Mouse (Mus musculus) layer of hippocampus, adult 8-10 months (tissue): ENCODE measurements around the gene Gipc1. TPM values are rescaled to one million over a fixed set of nuclear protein-coding genes. Genes with fewer than 3 reads are reported as not detected.

Experiments used
- DNase-seq, 2 experiments: peaks; one replicate each; pipeline ENCODE4 v3.0.0; 2022; ENCODE audit warnings: low spot score in 2 of 2
- total RNA-seq, 4 experiments: library from RNA; stranded (reverse); gene quantifications; 2 replicates each; pipeline ENCODE4 v1.2.4; 2022

Gipc1 gene
- total RNA-seq, 4 experiments from 2014 or later, result 47.3 to 56.1 (median 52.2) TPM

GRCm38 (mm10) chr8:83648031-83648430 is 4.4 kb upstream of the Gipc1 start:
- no peak for DNase-seq

- no peak for DNase-seq
Measured at GRCm38 (mm10) chr8:83649699-83650098, 2.8 kb upstream of the Gipc1 start.

- no peak for DNase-seq
Measured at GRCm38 (mm10) chr8:83652744-83653661, 526 bp downstream of the Gipc1 start.

- no peak for DNase-seq
Measured at GRCm38 (mm10) chr8:83653662-83654017, 1.2 kb downstream of the Gipc1 start.

GRCm38 (mm10) chr8:83654725-83655124 is 2.2 kb downstream of the Gipc1 start:
- no peak for DNase-seq

GRCm38 (mm10) chr8:83656043-83656442 is 3.6 kb downstream of the Gipc1 start:
- DNase-seq, result no peak

- no peak for DNase-seq
Measured at GRCm38 (mm10) chr8:83656484-83657246, 4.2 kb downstream of the Gipc1 start.

- DNase-seq, result peak in 1 of 2 experiments; percentile 44
Measured at GRCm38 (mm10) chr8:83660545-83660944, 8.1 kb downstream of the Gipc1 start.

GRCm38 (mm10) chr8:83660995-83661680 is 8.7 kb downstream of the Gipc1 start:
- DNase-seq, result no peak

GRCm38 (mm10) chr8:83662421-83662826 is 9.9 kb downstream of the Gipc1 start:
- DNase-seq, result peak; percentile 81 to 90

GRCm38 (mm10) chr8:83664096-83664495 is 11.6 kb downstream of the Gipc1 start:
- no peak for DNase-seq

- DNase-seq, result no peak
Measured at GRCm38 (mm10) chr8:83664931-83665625, 12.6 kb downstream of the Gipc1 start.

GRCm38 (mm10) chr8:83665969-83666865 is 13.7 kb downstream of the Gipc1 start, which contains the start of gene Ptger1:
Ptger1 (plus strand) TSS chr8:83666678.
- no peak for DNase-seq

GRCm38 (mm10) chr8:83666866-83667234 is 14.4 kb downstream of the Gipc1 start:
- DNase-seq, result no peak

GRCm38 (mm10) chr8:83667526-83667925 is 15.0 kb downstream of the Gipc1 start:
- no peak for DNase-seq

- DNase-seq, result peak in 1 of 2 experiments; percentile 69
Measured at GRCm38 (mm10) chr8:83668010-83668916, 15.8 kb downstream of the Gipc1 start.

GRCm38 (mm10) chr8:83669013-83669412 is 16.5 kb downstream of the Gipc1 start:
- DNase-seq, result no peak

GRCm38 (mm10) chr8:83672936-83673335 is 20.5 kb downstream of the Gipc1 start:
- no peak for DNase-seq

- no peak for DNase-seq
Measured at GRCm38 (mm10) chr8:83674497-83674896, 22.0 kb downstream of the Gipc1 start.
